Mouse (Mus musculus): ENCODE measurements around the gene Olfr504. TPM values are rescaled to one million over a fixed set of nuclear protein-coding genes. Genes with fewer than 3 reads are reported as not detected.
"Not testable (repeated sequence)": the region's sequence is repeated elsewhere in the genome, so short reads cannot be mapped to it uniquely, and the experiment has no call there.

Gene Olfr504
- not detected in 2 replicates for polyA plus RNA-seq (2014; fragmentation: Nextera tagmentation; extraction: Ambion mirVana)

DNA sequence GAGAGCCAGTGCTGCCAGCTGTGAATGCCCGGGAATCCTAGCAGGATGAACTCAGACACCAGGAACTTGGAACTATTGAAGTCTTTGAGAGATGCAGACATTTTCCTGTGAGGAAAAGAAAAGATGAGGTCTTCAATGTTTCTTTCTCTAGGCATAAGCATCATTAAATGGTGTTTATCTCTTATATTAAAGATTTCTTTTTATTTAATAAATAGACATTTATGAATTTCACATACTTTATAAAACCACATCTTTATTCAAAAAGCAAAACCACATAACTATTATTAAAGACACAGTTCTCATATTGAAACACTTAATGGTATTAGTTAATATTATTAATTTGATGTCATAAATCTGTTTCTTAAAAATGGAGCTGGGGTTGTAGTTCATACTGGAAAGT, at the start of gene Olfr504:
Gene Olfr504 (minus strand): TSS at position 101 of the 400 bp plus-strand sequence.
- no peak within 1 kb of the TSS for H3K4me3 ChIP-seq (replicated peaks; ENCODE audit: low read depth, low read length)
- H3K9ac ChIP-seq (replicated peaks; ENCODE audit: low read length) = no peak within 1 kb of the TSS
- 81% methylated on average over 1 of the region's 1 CpGs for WGBS
- DNase-seq (no peak), ATAC-seq (ENCODE audit: low FRiP score, low TSS enrichment) (no peak)
- no peaks in the 10 kb centered on the region for H3K27me3 ChIP-seq (ENCODE audit: control insufficient read depth, insufficient read depth, low read length)
- H3K27ac ChIP-seq (replicated peaks; ENCODE audit: low read depth, low read length) = no peak within 1 kb of the TSS
- H3K36me3 ChIP-seq (ENCODE audit: control insufficient read depth, insufficient read depth, low read length) = no peaks in the 10 kb centered on the region
- no peak within 1 kb of the TSS for H3K4me2 ChIP-seq (ENCODE audit: low read length)
- no peaks in the 10 kb centered on the region for H3K9me3 ChIP-seq (ENCODE audit: control insufficient read depth, low read length)
- H3K4me1 ChIP-seq (ENCODE audit: control insufficient read depth, insufficient read depth, low read length) = no peaks in the 10 kb centered on the region

DNA sequence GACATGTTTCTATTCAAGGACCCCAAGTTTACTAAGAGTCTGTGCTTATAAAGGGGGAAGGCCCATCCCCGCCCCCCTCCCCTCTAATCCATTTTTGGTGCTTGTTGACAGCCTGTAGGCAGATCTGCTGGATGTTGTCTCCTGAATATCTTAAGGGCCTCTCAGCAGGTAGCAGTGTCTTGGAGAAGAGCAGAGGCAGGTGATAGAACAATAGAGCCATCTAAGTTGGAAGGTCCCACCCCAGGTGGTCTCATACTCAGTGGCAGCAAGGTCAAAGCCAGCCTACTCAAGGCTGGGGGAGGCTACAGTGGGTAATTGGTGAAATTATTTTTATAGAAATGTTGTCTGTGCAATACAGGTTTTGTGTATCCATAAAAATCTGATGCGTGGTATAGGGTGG, 48.5 kb upstream of the Olfr504 start:
- Histone ChIP-seq H3K9me3 (ENCODE audit: control insufficient read depth, low read length) (no peaks in the 10 kb centered on the region), H3K4me3 (replicated peaks; ENCODE audit: low read depth, low read length) (no peak overlapping the region), H3K4me1 (ENCODE audit: control insufficient read depth, insufficient read depth, low read length) (no peaks in the 10 kb centered on the region), H3K4me2 (ENCODE audit: low read length) (no peak overlapping the region), H3K9ac (replicated peaks; ENCODE audit: low read length) (no peak overlapping the region), H3K27me3 (ENCODE audit: control insufficient read depth, insufficient read depth, low read length) (no peaks in the 10 kb centered on the region), H3K27ac (replicated peaks; ENCODE audit: low read depth, low read length) (no peak overlapping the region), H3K36me3 (ENCODE audit: control insufficient read depth, insufficient read depth, low read length) (no peaks in the 10 kb centered on the region)
- DNase-seq (no peak), ATAC-seq (ENCODE audit: low FRiP score, low TSS enrichment) (no peak)
- WGBS = 85% methylated on average over 2 of the region's 2 CpGs

DNA sequence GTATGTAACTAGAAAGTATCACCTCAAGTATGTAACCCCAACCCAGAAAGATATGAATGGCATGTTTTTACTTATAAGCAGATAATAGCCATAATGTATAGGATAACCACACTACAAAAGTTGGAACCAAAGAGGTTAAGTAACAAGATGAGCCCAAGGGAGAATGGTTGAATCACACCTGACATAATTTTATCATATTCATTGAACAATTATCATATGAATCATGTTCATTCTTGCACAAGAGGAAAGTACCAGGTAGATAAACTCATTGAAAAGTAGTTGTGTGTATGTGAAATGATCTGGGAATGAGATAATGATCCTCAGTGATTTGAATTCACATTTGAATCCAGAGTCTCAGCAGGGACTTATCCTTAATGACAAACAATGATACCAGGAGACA, 44.9 kb upstream of the Olfr504 start, which contains the start of gene Olfr506:
Gene Olfr506 (plus strand): TSS at position 301 of the 400 bp plus-strand sequence.
- Histone ChIP-seq H3K4me2 (ENCODE audit: low read length) (no peak within 1 kb of the TSS), H3K4me3 (replicated peaks; ENCODE audit: low read depth, low read length) (no peak within 1 kb of the TSS), H3K36me3 (ENCODE audit: control insufficient read depth, insufficient read depth, low read length) (no peaks in the 10 kb centered on the region), H3K9ac (replicated peaks; ENCODE audit: low read length) (no peak within 1 kb of the TSS), H3K27me3 (ENCODE audit: control insufficient read depth, insufficient read depth, low read length) (no peaks in the 10 kb centered on the region), H3K9me3 (ENCODE audit: control insufficient read depth, low read length) (no peaks in the 10 kb centered on the region), H3K27ac (replicated peaks; ENCODE audit: low read depth, low read length) (no peak within 1 kb of the TSS), H3K4me1 (ENCODE audit: control insufficient read depth, insufficient read depth, low read length) (no peaks in the 10 kb centered on the region)
- ATAC-seq (ENCODE audit: low FRiP score, low TSS enrichment) = no peak
- DNase-seq = no peak

DNA sequence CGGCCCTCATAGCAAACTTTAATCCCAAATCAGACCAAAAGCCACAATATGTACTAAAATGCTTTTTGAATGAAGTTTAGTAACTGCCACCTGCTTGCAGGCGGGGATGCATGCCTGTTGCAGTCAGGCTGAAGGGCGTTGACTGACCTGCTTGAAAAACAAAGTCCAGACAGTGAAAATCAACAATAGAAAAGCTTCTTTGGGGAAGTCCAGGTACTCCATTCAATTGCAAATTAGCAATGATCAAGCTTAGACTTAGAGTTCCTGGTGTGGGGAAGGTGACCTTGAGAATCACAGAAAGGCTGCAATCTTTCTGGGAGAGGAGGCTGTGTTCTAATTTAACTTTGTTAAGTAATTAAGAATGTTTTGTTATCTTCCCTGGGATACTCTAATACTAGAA, 36.3 kb upstream of the Olfr504 start:
- not testable (repeated sequence) for H3K9ac ChIP-seq (replicated peaks; ENCODE audit: low read length); H3K36me3 ChIP-seq (ENCODE audit: control insufficient read depth, insufficient read depth, low read length); H3K27ac ChIP-seq (replicated peaks; ENCODE audit: low read depth, low read length); DNase-seq; H3K9me3 ChIP-seq (ENCODE audit: control insufficient read depth, low read length); H3K4me2 ChIP-seq (ENCODE audit: low read length); ATAC-seq (ENCODE audit: low FRiP score, low TSS enrichment); H3K4me1 ChIP-seq (ENCODE audit: control insufficient read depth, insufficient read depth, low read length); H3K4me3 ChIP-seq (replicated peaks; ENCODE audit: low read depth, low read length); H3K27me3 ChIP-seq (ENCODE audit: control insufficient read depth, insufficient read depth, low read length)
- WGBS = 82% methylated on average over 3 of the region's 3 CpGs

DNA sequence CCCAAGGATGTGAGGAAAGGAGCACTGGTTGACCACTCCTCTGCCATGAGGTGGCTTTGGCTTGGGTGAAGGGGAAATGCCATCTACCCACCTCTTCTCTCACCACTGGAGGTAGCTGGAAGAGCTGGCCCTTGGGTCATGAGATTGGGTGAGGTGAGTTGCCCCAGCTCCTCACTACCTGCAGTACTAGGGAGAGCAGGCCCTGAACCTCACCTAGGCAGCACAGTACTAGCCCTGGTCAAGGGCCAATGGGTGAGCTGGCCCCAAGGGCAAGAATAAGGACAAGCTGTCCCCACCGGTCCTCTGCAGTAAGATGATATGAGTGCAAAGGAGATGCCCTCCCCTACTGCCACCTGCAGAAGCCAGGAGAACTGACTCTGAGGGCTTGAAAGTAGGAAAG, 24.2 kb upstream of the Olfr504 start:
- ATAC-seq (ENCODE audit: low FRiP score, low TSS enrichment) (no peak), DNase-seq (no peak)
- Histone ChIP-seq H3K27me3 (ENCODE audit: control insufficient read depth, insufficient read depth, low read length) (no peaks in the 10 kb centered on the region), H3K36me3 (ENCODE audit: control insufficient read depth, insufficient read depth, low read length) (no peaks in the 10 kb centered on the region), H3K9ac (replicated peaks; ENCODE audit: low read length) (no peak overlapping the region), H3K9me3 (ENCODE audit: control insufficient read depth, low read length) (no peaks in the 10 kb centered on the region), H3K4me2 (ENCODE audit: low read length) (no peak overlapping the region), H3K4me3 (replicated peaks; ENCODE audit: low read depth, low read length) (no peak overlapping the region), H3K27ac (replicated peaks; ENCODE audit: low read depth, low read length) (no peak overlapping the region), H3K4me1 (ENCODE audit: control insufficient read depth, insufficient read depth, low read length) (no peaks in the 10 kb centered on the region)
- WGBS = 92% methylated on average over 1 of the region's 1 CpGs

DNA sequence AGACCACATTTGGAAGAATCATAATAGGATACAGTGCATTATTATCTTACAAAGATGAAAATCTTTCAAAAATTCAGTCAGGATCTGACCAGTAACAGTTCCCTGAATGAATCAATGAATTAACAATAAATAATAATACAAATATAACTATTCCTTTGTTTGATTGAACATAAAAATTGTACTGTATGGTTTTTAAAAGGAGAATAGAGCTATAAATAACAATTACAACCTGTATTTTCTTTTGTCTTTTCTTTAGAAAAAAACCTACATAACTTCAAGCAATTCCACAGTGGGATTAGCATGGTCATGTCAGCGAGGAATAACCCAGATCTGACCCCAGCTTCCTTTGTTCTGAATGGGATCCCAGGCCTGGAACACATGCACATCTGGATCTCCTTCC, 21.4 kb downstream of the Olfr504 start, which contains the start of gene Olfr503:
Gene Olfr503 (plus strand): TSS at position 301 of the 400 bp plus-strand sequence.
- WGBS = 52% methylated on average over 1 of the region's 1 CpGs
- not testable (repeated sequence) for ATAC-seq (ENCODE audit: low FRiP score, low TSS enrichment); DNase-seq; H3K27me3 ChIP-seq (ENCODE audit: control insufficient read depth, insufficient read depth, low read length); H3K4me1 ChIP-seq (ENCODE audit: control insufficient read depth, insufficient read depth, low read length); H3K4me2 ChIP-seq (ENCODE audit: low read length); H3K36me3 ChIP-seq (ENCODE audit: control insufficient read depth, insufficient read depth, low read length); H3K9me3 ChIP-seq (ENCODE audit: control insufficient read depth, low read length); H3K4me3 ChIP-seq (replicated peaks; ENCODE audit: low read depth, low read length); H3K9ac ChIP-seq (replicated peaks; ENCODE audit: low read length); H3K27ac ChIP-seq (replicated peaks; ENCODE audit: low read depth, low read length)

DNA sequence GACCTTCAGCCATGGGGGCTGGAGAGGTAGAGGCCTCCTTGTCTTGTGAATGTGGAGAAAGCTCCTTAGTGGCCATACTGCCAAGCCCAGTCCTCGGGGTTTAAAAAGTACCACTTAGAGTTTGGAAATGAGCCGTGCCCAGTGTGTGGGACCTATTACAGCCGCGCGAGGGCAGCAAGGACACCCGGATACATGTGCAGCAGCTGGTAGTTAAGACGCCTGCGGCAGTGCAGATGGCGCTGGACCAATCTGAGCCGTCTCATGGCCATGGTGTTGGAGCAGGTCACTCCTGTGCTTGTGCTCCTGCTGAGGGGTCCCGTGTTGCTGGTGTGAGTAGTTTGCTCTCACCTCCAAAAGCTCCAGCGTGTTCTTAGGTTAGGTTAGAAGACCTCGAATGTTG, 23.2 kb downstream of the Olfr504 start:
- Histone ChIP-seq H3K27ac (replicated peaks; ENCODE audit: low read depth, low read length) (no peak overlapping the region), H3K9ac (replicated peaks; ENCODE audit: low read length) (no peak overlapping the region), H3K4me2 (ENCODE audit: low read length) (no peak overlapping the region), H3K36me3 (ENCODE audit: control insufficient read depth, insufficient read depth, low read length) (no peaks in the 10 kb centered on the region), H3K27me3 (ENCODE audit: control insufficient read depth, insufficient read depth, low read length) (no peaks in the 10 kb centered on the region), H3K4me3 (replicated peaks; ENCODE audit: low read depth, low read length) (no peak overlapping the region), H3K9me3 (ENCODE audit: control insufficient read depth, low read length) (no peaks in the 10 kb centered on the region), H3K4me1 (ENCODE audit: control insufficient read depth, insufficient read depth, low read length) (no peaks in the 10 kb centered on the region)
- DNase-seq = no peak
- WGBS = 87% methylated on average over 13 of the region's 13 CpGs
- no peak for ATAC-seq (ENCODE audit: low FRiP score, low TSS enrichment)

DNA sequence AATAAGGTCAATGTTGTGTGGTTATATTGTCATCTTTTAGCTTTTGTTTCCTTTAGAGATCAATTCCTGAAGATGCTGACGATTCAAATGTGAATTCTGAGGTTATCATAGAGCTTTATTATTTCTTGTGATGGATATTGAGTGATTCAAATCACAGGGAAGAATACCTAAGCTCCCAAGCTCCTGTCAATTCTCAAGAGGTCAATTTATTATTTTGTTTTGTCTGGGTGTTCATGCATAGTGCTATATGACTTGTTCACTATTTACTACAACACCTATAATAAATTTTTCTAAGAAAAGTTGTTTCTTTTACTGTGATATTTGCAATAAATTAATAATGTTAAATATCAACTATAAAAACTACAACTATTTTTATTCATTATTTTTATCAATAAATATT, 40.6 kb downstream of the Olfr504 start, which contains the start of gene Olfr502:
Gene Olfr502 (minus strand): TSS at position 101 of the 400 bp plus-strand sequence.
- Histone ChIP-seq H3K36me3 (ENCODE audit: control insufficient read depth, insufficient read depth, low read length) (no peaks in the 10 kb centered on the region), H3K9ac (replicated peaks; ENCODE audit: low read length) (no peak within 1 kb of the TSS), H3K27ac (replicated peaks; ENCODE audit: low read depth, low read length) (no peak within 1 kb of the TSS), H3K4me1 (ENCODE audit: control insufficient read depth, insufficient read depth, low read length) (no peaks in the 10 kb centered on the region), H3K27me3 (ENCODE audit: control insufficient read depth, insufficient read depth, low read length) (no peaks in the 10 kb centered on the region), H3K4me3 (replicated peaks; ENCODE audit: low read depth, low read length) (no peak within 1 kb of the TSS), H3K4me2 (ENCODE audit: low read length) (no peak within 1 kb of the TSS), H3K9me3 (ENCODE audit: control insufficient read depth, low read length) (no peaks in the 10 kb centered on the region)
- 83% methylated on average over 1 of the region's 1 CpGs for WGBS
- no peak for ATAC-seq (ENCODE audit: low FRiP score, low TSS enrichment)
- DNase-seq = no peak

All from midbrain, embryonic 14.5 days (tissue).